Mouse (Mus musculus): ENCODE measurements at regions not wholly inside any gene's neighbourhood (a gene's known extent, or its start where the extent isn't known, plus 50 kb on each side); places are given as distances from the start of the nearest gene placed in this dataset.
A peak's percentile ranks its signal among the peaks of the same experiment; 100 is the strongest.

GRCm38 (mm10) chr11:57958233-57958632 lies 50.6 kb upstream of the Larp1 start:
- Histone ChIP-seq H3K27ac (ENCODE audit: insufficient read depth, low read depth, low read length) (no peak overlapping the region), H3K4me3 (ENCODE audit: insufficient read depth, low read length) (no peak overlapping the region), H3K4me1 (ENCODE audit: control insufficient read depth, insufficient read depth, low read length) (peaks cover 22% of the 10 kb centered on the region)
- TF ChIP-seq CTCF (IDR thresholded peaks at IDR 0.05; ENCODE audit: low read depth, low read length) (no peak), POLR2A (IDR thresholded peaks at IDR 0.05; ENCODE audit: borderline replicate concordance, low read depth, low read length) (no peak)

GRCm38 (mm10) chr11:57956909-57957308 lies 52.0 kb upstream of the Larp1 start:
- TF ChIP-seq CTCF (IDR thresholded peaks at IDR 0.05; ENCODE audit: low read depth, low read length): no peak
- no peak for TF ChIP-seq POLR2A (IDR thresholded peaks at IDR 0.05; ENCODE audit: borderline replicate concordance, low read depth, low read length)
- Histone ChIP-seq H3K4me1 (ENCODE audit: control insufficient read depth, insufficient read depth, low read length) (peaks cover 23% of the 10 kb centered on the region), H3K27ac (ENCODE audit: insufficient read depth, low read depth, low read length) (no peak overlapping the region), H3K4me3 (ENCODE audit: insufficient read depth, low read length) (no peak overlapping the region)

GRCm38 (mm10) chr11:57956076-57956475 lies 52.8 kb upstream of the Larp1 start:
- TF ChIP-seq POLR2A (IDR thresholded peaks at IDR 0.05; ENCODE audit: borderline replicate concordance, low read depth, low read length) (no peak), CTCF (IDR thresholded peaks at IDR 0.05; ENCODE audit: low read depth, low read length) (no peak)
- Histone ChIP-seq H3K27ac (ENCODE audit: insufficient read depth, low read depth, low read length) (no peak overlapping the region), H3K4me1 (ENCODE audit: control insufficient read depth, insufficient read depth, low read length) (peaks cover 22% of the 10 kb centered on the region), H3K4me3 (ENCODE audit: insufficient read depth, low read length) (no peak overlapping the region)

GRCm38 (mm10) chr11:57955476-57955875 lies 53.4 kb upstream of the Larp1 start:
- H3K4me3 ChIP-seq (ENCODE audit: insufficient read depth, low read length): no peak overlapping the region
- no peak for TF ChIP-seq POLR2A (IDR thresholded peaks at IDR 0.05; ENCODE audit: borderline replicate concordance, low read depth, low read length)
- no peak for TF ChIP-seq CTCF (IDR thresholded peaks at IDR 0.05; ENCODE audit: low read depth, low read length)
- peaks cover 18% of the 10 kb centered on the region for H3K4me1 ChIP-seq (ENCODE audit: control insufficient read depth, insufficient read depth, low read length)
- no peak overlapping the region for H3K27ac ChIP-seq (ENCODE audit: insufficient read depth, low read depth, low read length)

GRCm38 (mm10) chr11:57954510-57955184 lies 54.2 kb upstream of the Larp1 start:
- Histone ChIP-seq H3K27ac (ENCODE audit: insufficient read depth, low read depth, low read length) (no peak overlapping the region), H3K4me3 (ENCODE audit: insufficient read depth, low read length) (no peak overlapping the region), H3K4me1 (ENCODE audit: control insufficient read depth, insufficient read depth, low read length) (peaks cover 10% of the 10 kb centered on the region)
- TF ChIP-seq POLR2A (IDR thresholded peaks at IDR 0.05; ENCODE audit: borderline replicate concordance, low read depth, low read length): no peak
- TF ChIP-seq CTCF (IDR thresholded peaks at IDR 0.05; ENCODE audit: low read depth, low read length): no peak

- Histone ChIP-seq H3K27ac (ENCODE audit: insufficient read depth, low read depth, low read length) (no peak overlapping the region), H3K4me3 (ENCODE audit: insufficient read depth, low read length) (no peak overlapping the region), H3K4me1 (ENCODE audit: control insufficient read depth, insufficient read depth, low read length) (peaks cover 8% of the 10 kb centered on the region)
- no peak for TF ChIP-seq CTCF (IDR thresholded peaks at IDR 0.05; ENCODE audit: low read depth, low read length)
- TF ChIP-seq POLR2A (IDR thresholded peaks at IDR 0.05; ENCODE audit: borderline replicate concordance, low read depth, low read length): no peak
These were observed 55.2 kb upstream of the Larp1 start for GRCm38 (mm10) chr11:57953694-57954093.

GRCm38 (mm10) chr11:57952619-57953018 lies 56.2 kb upstream of the Larp1 start:
- peaks cover 9% of the 10 kb centered on the region for H3K4me1 ChIP-seq (ENCODE audit: control insufficient read depth, insufficient read depth, low read length)
- H3K4me3 ChIP-seq (ENCODE audit: insufficient read depth, low read length): no peak overlapping the region
- TF ChIP-seq POLR2A (IDR thresholded peaks at IDR 0.05; ENCODE audit: borderline replicate concordance, low read depth, low read length) (no peak), CTCF (IDR thresholded peaks at IDR 0.05; ENCODE audit: low read depth, low read length) (no peak)
- no peak overlapping the region for H3K27ac ChIP-seq (ENCODE audit: insufficient read depth, low read depth, low read length)

- Histone ChIP-seq H3K4me3 (ENCODE audit: insufficient read depth, low read length) (peak overlapping the region; percentile 43), H3K27ac (ENCODE audit: insufficient read depth, low read depth, low read length) (no peak overlapping the region), H3K4me1 (ENCODE audit: control insufficient read depth, insufficient read depth, low read length) (peaks cover 13% of the 10 kb centered on the region)
- 0 out of 2 replicates have a peak, but pooled peaks have one; percentile 7 for TF ChIP-seq CTCF (IDR thresholded peaks at IDR 0.05; ENCODE audit: low read depth, low read length)
- no peak for TF ChIP-seq POLR2A (IDR thresholded peaks at IDR 0.05; ENCODE audit: borderline replicate concordance, low read depth, low read length)
These were observed 57.1 kb upstream of the Larp1 start for GRCm38 (mm10) chr11:57951541-57952326.

GRCm38 (mm10) chr11:57950989-57951388 lies 57.9 kb upstream of the Larp1 start:
- H3K4me3 ChIP-seq (ENCODE audit: insufficient read depth, low read length): peak overlapping the region; percentile 43; the same call in 1 of the 2 replicates
- H3K27ac ChIP-seq (ENCODE audit: insufficient read depth, low read depth, low read length): no peak overlapping the region
- H3K4me1 ChIP-seq (ENCODE audit: control insufficient read depth, insufficient read depth, low read length): peaks cover 11% of the 10 kb centered on the region
- TF ChIP-seq POLR2A (IDR thresholded peaks at IDR 0.05; ENCODE audit: borderline replicate concordance, low read depth, low read length) (no peak), CTCF (IDR thresholded peaks at IDR 0.05; ENCODE audit: low read depth, low read length) (no peak)

- peaks cover 10% of the 10 kb centered on the region for H3K4me1 ChIP-seq (ENCODE audit: control insufficient read depth, insufficient read depth, low read length)
- H3K4me3 ChIP-seq (ENCODE audit: insufficient read depth, low read length): no peak overlapping the region
- H3K27ac ChIP-seq (ENCODE audit: insufficient read depth, low read depth, low read length): no peak overlapping the region
- TF ChIP-seq POLR2A (IDR thresholded peaks at IDR 0.05; ENCODE audit: borderline replicate concordance, low read depth, low read length) (no peak), CTCF (IDR thresholded peaks at IDR 0.05; ENCODE audit: low read depth, low read length) (no peak)
These were observed 59.8 kb upstream of the Larp1 start for GRCm38 (mm10) chr11:57949067-57949466.

All from bone marrow macrophage, adult 2 months (primary cell).